Mouse (Mus musculus): ENCODE results near the gene Kazald1. TPM values are rescaled to one million over a fixed set of nuclear protein-coding genes. Genes with fewer than 3 reads are reported as not detected.

The Kazald1 gene
- polyA plus RNA-seq, 2 experiments, result 0.15 to 0.29 TPM

- ATAC-seq (ENCODE audit: insufficient read depth) (no peak), DNase-seq (ENCODE audit: low read depth in 3 of 3, low spot score in 3 of 3) (no peak)
- TF ChIP-seq CTCF (IDR thresholded peaks at IDR 0.05; ENCODE audit: low read depth) (no peak), EP300 (IDR thresholded peaks at IDR 0.05; ENCODE audit: low read depth) (no peak)
- Histone ChIP-seq H3K27me3 (ENCODE audit: control insufficient read depth, insufficient read depth, low read length) (no peaks in the 10 kb centered on the region), H3K4me2 (ENCODE audit: low read depth) (no peak overlapping the region), H3K27ac (no peak overlapping the region), H3K4me1 (replicated peaks; ENCODE audit: control insufficient read depth in 2 of 2, insufficient read depth in 2 of 2, low read length in 1 of 2) (peaks cover 0 to 2% of the 10 kb centered on the region in 2 experiments; a peak in 1 of 4 replicates), H3K36me3 (replicated peaks; ENCODE audit: control insufficient read depth, insufficient read depth, low read depth) (no peaks in the 10 kb centered on the region; the same call in 1 of the 2 replicates), H3K4me3 (ENCODE audit: insufficient read depth in 1 of 2, low read depth in 2 of 2, low read length in 2 of 2) (no peak overlapping the region), H3K9me3 (ENCODE audit: control insufficient read depth, low read length) (no peaks in the 10 kb centered on the region), H3K9ac (replicated peaks) (no peak overlapping the region)
- WGBS (ENCODE audit: insufficient replicate concordance), result 63% methylated on average over 19 of the region's 19 CpGs
Measured at GRCm38 (mm10) chr19:45028746-45029145, 46.3 kb upstream of the Kazald1 start.

- Histone ChIP-seq H3K4me1 (replicated peaks; ENCODE audit: control insufficient read depth in 2 of 2, insufficient read depth in 2 of 2, low read length in 1 of 2) (peaks cover 0 to 2% of the 10 kb centered on the region in 2 experiments; a peak in 1 of 4 replicates), H3K27ac (no peak overlapping the region), H3K9ac (replicated peaks) (no peak overlapping the region), H3K9me3 (ENCODE audit: control insufficient read depth, low read length) (no peaks in the 10 kb centered on the region), H3K4me2 (ENCODE audit: low read depth) (no peak overlapping the region), H3K4me3 (ENCODE audit: insufficient read depth in 1 of 2, low read depth in 2 of 2, low read length in 2 of 2) (no peak overlapping the region), H3K36me3 (replicated peaks; ENCODE audit: control insufficient read depth, insufficient read depth, low read depth) (no peaks in the 10 kb centered on the region; the same call in 1 of the 2 replicates), H3K27me3 (ENCODE audit: control insufficient read depth, insufficient read depth, low read length) (no peaks in the 10 kb centered on the region)
- no peak for DNase-seq (ENCODE audit: low read depth in 3 of 3, low spot score in 3 of 3)
- no peak for ATAC-seq (ENCODE audit: insufficient read depth)
- TF ChIP-seq CTCF (IDR thresholded peaks at IDR 0.05; ENCODE audit: low read depth) (no peak), EP300 (IDR thresholded peaks at IDR 0.05; ENCODE audit: low read depth) (no peak)
- WGBS (ENCODE audit: insufficient replicate concordance), result 50% methylated on average over 9 of the region's 9 CpGs
Measured at GRCm38 (mm10) chr19:45029571-45029970, 45.5 kb upstream of the Kazald1 start.

- ATAC-seq (ENCODE audit: insufficient read depth), result 0 out of 2 replicates have a peak, but pooled peaks have one; percentile 8
- Histone ChIP-seq H3K9me3 (ENCODE audit: control insufficient read depth, low read length) (no peaks in the 10 kb centered on the region), H3K4me3 (ENCODE audit: insufficient read depth in 1 of 2, low read depth in 2 of 2, low read length in 2 of 2) (no peak overlapping the region), H3K27ac (no peak overlapping the region), H3K36me3 (replicated peaks; ENCODE audit: control insufficient read depth, insufficient read depth, low read depth) (no peaks in the 10 kb centered on the region; the same call in 1 of the 2 replicates), H3K4me1 (replicated peaks; ENCODE audit: control insufficient read depth in 2 of 2, insufficient read depth in 2 of 2, low read length in 1 of 2) (peaks cover 0 to 2% of the 10 kb centered on the region in 2 experiments; a peak in 1 of 4 replicates), H3K4me2 (ENCODE audit: low read depth) (no peak overlapping the region), H3K9ac (replicated peaks) (no peak overlapping the region), H3K27me3 (ENCODE audit: control insufficient read depth, insufficient read depth, low read length) (no peaks in the 10 kb centered on the region)
- no peak for DNase-seq (ENCODE audit: low read depth in 3 of 3, low spot score in 3 of 3)
- TF ChIP-seq CTCF (IDR thresholded peaks at IDR 0.05; ENCODE audit: low read depth), result peak; percentile 96
- TF ChIP-seq EP300 (IDR thresholded peaks at IDR 0.05; ENCODE audit: low read depth), result no peak
- 17% methylated on average over 8 of the region's 8 CpGs for WGBS (ENCODE audit: insufficient replicate concordance)
Measured at GRCm38 (mm10) chr19:45030111-45030510, 44.9 kb upstream of the Kazald1 start.

GRCm38 (mm10) chr19:45030746-45031693, 44.0 kb upstream of the Kazald1 start:
- Histone ChIP-seq H3K4me2 (ENCODE audit: low read depth) (peak overlapping the region; percentile 56), H3K4me3 (ENCODE audit: insufficient read depth in 1 of 2, low read depth in 2 of 2, low read length in 2 of 2) (no peak overlapping the region), H3K36me3 (replicated peaks; ENCODE audit: control insufficient read depth, insufficient read depth, low read depth) (no peaks in the 10 kb centered on the region; the same call in 1 of the 2 replicates), H3K4me1 (replicated peaks; ENCODE audit: control insufficient read depth in 2 of 2, insufficient read depth in 2 of 2, low read length in 1 of 2) (peaks cover 0 to 2% of the 10 kb centered on the region in 2 experiments; a peak in 1 of 4 replicates), H3K9ac (replicated peaks) (no peak overlapping the region), H3K9me3 (ENCODE audit: control insufficient read depth, low read length) (no peaks in the 10 kb centered on the region), H3K27ac (no peak overlapping the region), H3K27me3 (ENCODE audit: control insufficient read depth, insufficient read depth, low read length) (no peaks in the 10 kb centered on the region)
- TF ChIP-seq EP300 (IDR thresholded peaks at IDR 0.05; ENCODE audit: low read depth), result no peak
- peak; percentile 92 for TF ChIP-seq CTCF (IDR thresholded peaks at IDR 0.05; ENCODE audit: low read depth)
- no peak for ATAC-seq (ENCODE audit: insufficient read depth)
- peak in 2 of 3 experiments; percentile 62 to 76 for DNase-seq (ENCODE audit: low read depth in 3 of 3, low spot score in 3 of 3)
- 37% methylated on average over 20 of the region's 20 CpGs for WGBS (ENCODE audit: insufficient replicate concordance)

GRCm38 (mm10) chr19:45031780-45032179, 43.3 kb upstream of the Kazald1 start:
- Histone ChIP-seq H3K9me3 (ENCODE audit: control insufficient read depth, low read length) (no peaks in the 10 kb centered on the region), H3K27me3 (ENCODE audit: control insufficient read depth, insufficient read depth, low read length) (no peaks in the 10 kb centered on the region), H3K4me3 (ENCODE audit: insufficient read depth in 1 of 2, low read depth in 2 of 2, low read length in 2 of 2) (no peak overlapping the region), H3K9ac (replicated peaks) (no peak overlapping the region), H3K27ac (no peak overlapping the region), H3K4me2 (ENCODE audit: low read depth) (no peak overlapping the region), H3K4me1 (replicated peaks; ENCODE audit: control insufficient read depth in 2 of 2, insufficient read depth in 2 of 2, low read length in 1 of 2) (peaks cover 0 to 2% of the 10 kb centered on the region in 2 experiments; a peak in 1 of 4 replicates), H3K36me3 (replicated peaks; ENCODE audit: control insufficient read depth, insufficient read depth, low read depth) (no peaks in the 10 kb centered on the region)
- no peak for DNase-seq (ENCODE audit: low read depth in 3 of 3, low spot score in 3 of 3)
- ATAC-seq (ENCODE audit: insufficient read depth), result peak; percentile 22; the same call in 1 of the 2 replicates
- WGBS (ENCODE audit: insufficient replicate concordance), result 22% methylated on average over 4 of the region's 4 CpGs
- no peak for TF ChIP-seq EP300 (IDR thresholded peaks at IDR 0.05; ENCODE audit: low read depth)
- TF ChIP-seq CTCF (IDR thresholded peaks at IDR 0.05; ENCODE audit: low read depth), result peak; percentile 87

All from liver, embryonic 14.5 days (tissue).